Mouse (Mus musculus) embryo, embryonic 11.5 days (tissue): ENCODE measurements around the gene Tshz2.
"Not testable (repeated sequence)": the region's sequence is repeated elsewhere in the genome, so short reads cannot be mapped to it uniquely, and the experiment has no call there.

Source experiments
- DNase-seq: peaks from one replicate; pipeline ENCODE4 v3.0.0-alpha.2; 2012; ENCODE audit warnings: low read depth, low spot score

Tshz2 gene

GRCm38 (mm10) chr2:169812940-169813339, 180.1 kb downstream of the Tshz2 start:
- DNase-seq: no peak

GRCm38 (mm10) chr2:169814351-169814750, 181.5 kb downstream of the Tshz2 start:
- no peak for DNase-seq

- no peak for DNase-seq
Observed at GRCm38 (mm10) chr2:169814757-169815156, 181.9 kb downstream of the Tshz2 start.

GRCm38 (mm10) chr2:169821021-169821441, 188.2 kb downstream of the Tshz2 start:
- no peak for DNase-seq

GRCm38 (mm10) chr2:169825908-169826307, 193.1 kb downstream of the Tshz2 start:
- DNase-seq: no peak

- no peak for DNase-seq
Observed at GRCm38 (mm10) chr2:169826316-169826715, 193.5 kb downstream of the Tshz2 start.

- no peak for DNase-seq
Observed at GRCm38 (mm10) chr2:169826833-169827232, 194.0 kb downstream of the Tshz2 start.

GRCm38 (mm10) chr2:169832184-169832583, 199.4 kb downstream of the Tshz2 start:
- DNase-seq: no peak

- no peak for DNase-seq
Observed at GRCm38 (mm10) chr2:169833638-169834037, 200.8 kb downstream of the Tshz2 start.

GRCm38 (mm10) chr2:169834602-169835001, 201.8 kb downstream of the Tshz2 start:
- DNase-seq: no peak

- no peak for DNase-seq
Observed at GRCm38 (mm10) chr2:169837031-169837605, 204.3 kb downstream of the Tshz2 start.

GRCm38 (mm10) chr2:169838521-169838920, 205.7 kb downstream of the Tshz2 start:
- DNase-seq: no peak

- no peak for DNase-seq
Observed at GRCm38 (mm10) chr2:169841442-169841841, 208.6 kb downstream of the Tshz2 start.

GRCm38 (mm10) chr2:169842494-169842893, 209.7 kb downstream of the Tshz2 start:
- no peak for DNase-seq

GRCm38 (mm10) chr2:169843553-169843952, 210.7 kb downstream of the Tshz2 start:
- DNase-seq: no peak

GRCm38 (mm10) chr2:169849077-169849476, 216.3 kb downstream of the Tshz2 start:
- DNase-seq: no peak

GRCm38 (mm10) chr2:169849541-169849940, 216.7 kb downstream of the Tshz2 start:
- DNase-seq: no peak

- no peak for DNase-seq
Observed at GRCm38 (mm10) chr2:169851606-169852005, 218.8 kb downstream of the Tshz2 start.

- DNase-seq: no peak
Observed at GRCm38 (mm10) chr2:169854491-169854890, 221.7 kb downstream of the Tshz2 start.

GRCm38 (mm10) chr2:169857041-169857440, 224.2 kb downstream of the Tshz2 start:
- DNase-seq: not testable (repeated sequence)

- no peak for DNase-seq
Observed at GRCm38 (mm10) chr2:169859078-169859855, 226.5 kb downstream of the Tshz2 start.

GRCm38 (mm10) chr2:169860895-169861294, 228.1 kb downstream of the Tshz2 start:
- DNase-seq: no peak

- no peak for DNase-seq
Observed at GRCm38 (mm10) chr2:169862701-169863100, 229.9 kb downstream of the Tshz2 start.
